Mouse (Mus musculus): Measurements from ENCODE around the gene Nap1l1. TPM values are rescaled to one million over a fixed set of nuclear protein-coding genes. Genes with fewer than 3 reads are reported as not detected.
"Not testable (repeated sequence)": the region's sequence is repeated elsewhere in the genome, so short reads cannot be mapped to it uniquely, and the experiment has no call there.

Gene Nap1l1
- polyA plus RNA-seq, 1 experiment: 309 TPM

- TF ChIP-seq POLR2A (IDR thresholded peaks at IDR 0.05; ENCODE audit: borderline replicate concordance, control insufficient read depth, low read depth, low read length): no peak
- no peak for TF ChIP-seq CTCF (IDR thresholded peaks at IDR 0.05; ENCODE audit: control insufficient read depth, insufficient read depth, low read length)
- WGBS: 93% methylated on average over 2 of the region's 2 CpGs
- Histone ChIP-seq H3K4me1 (ENCODE audit: control insufficient read depth, insufficient read depth, low read length) (no peaks in the 10 kb centered on the region), H3K27ac (ENCODE audit: control insufficient read depth, insufficient read depth, low read depth, low read length, poor library complexity) (no peak overlapping the region), H3K4me3 (replicated peaks; ENCODE audit: control insufficient read depth, low read depth, low read length) (no peak overlapping the region)
Measured at GRCm38 (mm10) chr10:111488793-111489192, 15.8 kb downstream of the Nap1l1 start.

DNA sequence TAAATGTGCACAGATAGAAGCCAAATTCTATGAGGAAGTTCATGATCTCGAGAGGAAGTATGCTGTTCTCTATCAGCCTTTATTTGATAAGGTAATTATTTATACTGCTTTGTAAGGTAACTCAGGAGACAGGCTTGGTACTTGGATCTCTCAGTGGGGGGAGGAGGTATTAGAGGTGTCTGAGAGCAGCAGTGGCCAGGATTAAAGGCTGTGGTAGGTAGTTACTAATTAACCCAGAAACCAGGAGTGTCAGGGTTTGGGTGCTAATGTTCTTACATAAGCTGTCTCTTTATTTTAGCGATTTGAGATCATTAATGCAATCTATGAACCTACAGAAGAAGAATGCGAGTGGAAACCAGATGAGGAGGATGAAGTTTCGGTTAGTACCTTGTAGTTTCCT is 17.1 kb downstream of the Nap1l1 start:
- WGBS: 74% methylated on average over 4 of the region's 4 CpGs
- not testable (repeated sequence) for H3K27ac ChIP-seq (ENCODE audit: control insufficient read depth, insufficient read depth, low read depth, low read length, poor library complexity); H3K4me3 ChIP-seq (replicated peaks; ENCODE audit: control insufficient read depth, low read depth, low read length); H3K4me1 ChIP-seq (ENCODE audit: control insufficient read depth, insufficient read depth, low read length)

DNA sequence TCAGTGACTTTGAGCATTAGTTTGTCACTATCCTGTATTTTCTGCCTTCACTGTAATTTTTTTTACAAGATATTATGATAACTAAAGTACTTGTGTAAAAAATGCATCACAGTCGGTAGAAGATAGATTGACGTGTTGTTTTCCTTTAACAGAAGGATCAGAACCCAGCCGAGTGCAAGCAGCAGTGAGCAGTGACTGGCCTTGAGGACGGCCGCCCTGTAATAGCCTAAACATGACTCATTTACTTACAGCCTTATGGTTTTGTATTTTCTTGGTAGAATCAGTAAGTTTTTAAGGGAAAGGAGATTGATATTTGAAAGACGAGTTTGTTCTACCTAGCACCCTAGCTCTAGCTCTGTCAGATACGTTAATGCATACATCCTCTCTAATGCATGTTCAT is 22.9 kb downstream of the Nap1l1 start:
- TF ChIP-seq CTCF (IDR thresholded peaks at IDR 0.05; ENCODE audit: control insufficient read depth, insufficient read depth, low read length): no peak
- TF ChIP-seq POLR2A (IDR thresholded peaks at IDR 0.05; ENCODE audit: borderline replicate concordance, control insufficient read depth, low read depth, low read length): no peak
- Histone ChIP-seq H3K4me1 (ENCODE audit: control insufficient read depth, insufficient read depth, low read length) (no peaks in the 10 kb centered on the region), H3K4me3 (replicated peaks; ENCODE audit: control insufficient read depth, low read depth, low read length) (no peak overlapping the region), H3K27ac (ENCODE audit: control insufficient read depth, insufficient read depth, low read depth, low read length, poor library complexity) (no peak overlapping the region)
- 92% methylated on average over 7 of the region's 7 CpGs for WGBS

GRCm38 (mm10) chr10:111499892-111500291 is 26.9 kb downstream of the Nap1l1 start:
- WGBS: 83% methylated on average over 6 of the region's 6 CpGs
- Histone ChIP-seq H3K27ac (ENCODE audit: control insufficient read depth, insufficient read depth, low read depth, low read length, poor library complexity) (no peak overlapping the region), H3K4me1 (ENCODE audit: control insufficient read depth, insufficient read depth, low read length) (no peaks in the 10 kb centered on the region; the same call in 1 of the 2 replicates), H3K4me3 (replicated peaks; ENCODE audit: control insufficient read depth, low read depth, low read length) (no peak overlapping the region)
- TF ChIP-seq POLR2A (IDR thresholded peaks at IDR 0.05; ENCODE audit: borderline replicate concordance, control insufficient read depth, low read depth, low read length) (no peak), CTCF (IDR thresholded peaks at IDR 0.05; ENCODE audit: control insufficient read depth, insufficient read depth, low read length) (no peak)

DNA sequence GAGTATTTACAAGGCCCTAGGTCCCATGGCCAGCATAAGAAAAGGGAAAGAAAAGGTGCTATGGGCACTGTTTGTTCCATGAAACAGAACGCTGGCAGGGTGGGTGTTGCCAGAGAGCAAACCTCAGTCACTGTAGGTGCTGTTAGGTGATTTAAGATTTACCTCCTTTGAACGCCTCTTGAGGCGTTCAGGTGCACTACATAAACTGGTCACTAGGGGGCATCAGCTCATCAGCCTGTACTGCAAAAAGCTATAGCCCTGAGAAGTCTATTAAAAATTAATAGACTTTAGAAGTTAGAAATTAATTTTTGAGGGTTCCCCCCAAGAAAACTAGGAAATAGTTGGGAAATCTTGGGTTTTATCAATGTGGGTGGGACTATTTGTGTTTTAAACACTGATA is 30.0 kb downstream of the Nap1l1 start:
- Histone ChIP-seq H3K27ac (ENCODE audit: control insufficient read depth, insufficient read depth, low read depth, low read length, poor library complexity) (no peak overlapping the region), H3K4me1 (ENCODE audit: control insufficient read depth, insufficient read depth, low read length) (no peaks in the 10 kb centered on the region; the same call in 1 of the 2 replicates), H3K4me3 (replicated peaks; ENCODE audit: control insufficient read depth, low read depth, low read length) (no peak overlapping the region)
- 0% methylated on average over 3 of the region's 3 CpGs for WGBS
- peak; percentile 52 for TF ChIP-seq CTCF (IDR thresholded peaks at IDR 0.05; ENCODE audit: control insufficient read depth, insufficient read depth, low read length)
- no peak for TF ChIP-seq POLR2A (IDR thresholded peaks at IDR 0.05; ENCODE audit: borderline replicate concordance, control insufficient read depth, low read depth, low read length)

GRCm38 (mm10) chr10:111503716-111504115 is 30.7 kb downstream of the Nap1l1 start:
- TF ChIP-seq POLR2A (IDR thresholded peaks at IDR 0.05; ENCODE audit: borderline replicate concordance, control insufficient read depth, low read depth, low read length) (no peak), CTCF (IDR thresholded peaks at IDR 0.05; ENCODE audit: control insufficient read depth, insufficient read depth, low read length) (no peak)
- H3K4me1 ChIP-seq (ENCODE audit: control insufficient read depth, insufficient read depth, low read length): no peaks in the 10 kb centered on the region; the same call in 1 of the 2 replicates
- 51% methylated on average over 10 of the region's 10 CpGs for WGBS
- no peak overlapping the region for H3K4me3 ChIP-seq (replicated peaks; ENCODE audit: control insufficient read depth, low read depth, low read length)
- H3K27ac ChIP-seq (ENCODE audit: control insufficient read depth, insufficient read depth, low read depth, low read length, poor library complexity): no peak overlapping the region

DNA sequence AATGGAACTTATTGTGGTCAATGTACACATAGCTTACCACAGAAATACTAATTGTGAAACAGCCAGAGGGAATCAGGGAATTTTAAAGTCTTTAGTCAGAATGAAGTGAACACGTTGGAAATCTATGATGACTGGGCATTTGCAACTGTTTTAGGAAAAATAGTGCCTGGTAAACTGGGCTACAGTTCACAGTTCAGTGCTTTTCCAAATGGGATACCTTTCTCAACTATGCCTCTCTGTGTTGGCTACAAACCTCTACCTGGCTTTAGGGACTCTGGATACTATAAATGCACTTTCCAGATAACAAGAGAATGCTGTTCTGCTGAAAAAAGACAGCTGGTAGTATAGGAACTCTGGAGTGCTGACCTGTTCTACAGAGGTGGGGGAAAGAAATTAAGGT is 31.6 kb downstream of the Nap1l1 start:
- WGBS: 53% methylated on average over 1 of the region's 1 CpGs
- Histone ChIP-seq H3K4me1 (ENCODE audit: control insufficient read depth, insufficient read depth, low read length) (no peaks in the 10 kb centered on the region; the same call in 1 of the 2 replicates), H3K4me3 (replicated peaks; ENCODE audit: control insufficient read depth, low read depth, low read length) (no peak overlapping the region), H3K27ac (ENCODE audit: control insufficient read depth, insufficient read depth, low read depth, low read length, poor library complexity) (no peak overlapping the region)
- TF ChIP-seq CTCF (IDR thresholded peaks at IDR 0.05; ENCODE audit: control insufficient read depth, insufficient read depth, low read length) (no peak), POLR2A (IDR thresholded peaks at IDR 0.05; ENCODE audit: borderline replicate concordance, control insufficient read depth, low read depth, low read length) (no peak)

- H3K4me1 ChIP-seq (ENCODE audit: control insufficient read depth, insufficient read depth, low read length): no peaks in the 10 kb centered on the region; the same call in 1 of the 2 replicates
- TF ChIP-seq CTCF (IDR thresholded peaks at IDR 0.05; ENCODE audit: control insufficient read depth, insufficient read depth, low read length) (no peak), POLR2A (IDR thresholded peaks at IDR 0.05; ENCODE audit: borderline replicate concordance, control insufficient read depth, low read depth, low read length) (no peak)
- H3K27ac ChIP-seq (ENCODE audit: control insufficient read depth, insufficient read depth, low read depth, low read length, poor library complexity): no peak overlapping the region
- H3K4me3 ChIP-seq (replicated peaks; ENCODE audit: control insufficient read depth, low read depth, low read length): no peak overlapping the region
- WGBS: 72% methylated on average over 7 of the region's 7 CpGs
Measured at GRCm38 (mm10) chr10:111505406-111505805, 32.4 kb downstream of the Nap1l1 start.

Measured in bone marrow, adult 2 months (tissue).